Mouse (Mus musculus) liver, adult (tissue): Measurements from ENCODE around the gene Igsf11.

Experiments
- GATA4 ChIP-seq: IDR thresholded peaks from 2 replicates; pipeline ENCODE4 v1.6.1; 2014; ENCODE audit warnings: mild to moderate bottlenecking, low read length; ENCODE audit not compliant: insufficient replicate concordance

Gene Igsf11

GRCm38 (mm10) chr16:38955296-38955695 lies 62.8 kb downstream of the Igsf11 start:
- no peak for TF ChIP-seq GATA4

- TF ChIP-seq GATA4: no peak
Measured at GRCm38 (mm10) chr16:38958801-38959200, 66.3 kb downstream of the Igsf11 start.

- no peak for TF ChIP-seq GATA4
Measured at GRCm38 (mm10) chr16:38960550-38960949, 68.1 kb downstream of the Igsf11 start.

GRCm38 (mm10) chr16:38961865-38962264 lies 69.4 kb downstream of the Igsf11 start:
- no peak for TF ChIP-seq GATA4

- TF ChIP-seq GATA4: no peak
Measured at GRCm38 (mm10) chr16:38962695-38963094, 70.2 kb downstream of the Igsf11 start.

GRCm38 (mm10) chr16:38967026-38967425 lies 74.6 kb downstream of the Igsf11 start:
- TF ChIP-seq GATA4: no peak

- no peak for TF ChIP-seq GATA4
Measured at GRCm38 (mm10) chr16:38976151-38976550, 83.7 kb downstream of the Igsf11 start.

- TF ChIP-seq GATA4: no peak
Measured at GRCm38 (mm10) chr16:38978546-38978945, 86.1 kb downstream of the Igsf11 start.

- no peak for TF ChIP-seq GATA4
Measured at GRCm38 (mm10) chr16:38980546-38980945, 88.1 kb downstream of the Igsf11 start.

- TF ChIP-seq GATA4: no peak
Measured at GRCm38 (mm10) chr16:38982051-38982450, 89.6 kb downstream of the Igsf11 start.

- no peak for TF ChIP-seq GATA4
Measured at GRCm38 (mm10) chr16:38982508-38983236, 90.2 kb downstream of the Igsf11 start.

GRCm38 (mm10) chr16:38985411-38985810 lies 92.9 kb downstream of the Igsf11 start:
- TF ChIP-seq GATA4: no peak

GRCm38 (mm10) chr16:38986410-38986809 lies 93.9 kb downstream of the Igsf11 start:
- TF ChIP-seq GATA4: no peak

GRCm38 (mm10) chr16:38993711-38994110 lies 101.2 kb downstream of the Igsf11 start:
- no peak for TF ChIP-seq GATA4

- TF ChIP-seq GATA4: no peak
Measured at GRCm38 (mm10) chr16:38998496-38999258, 106.2 kb downstream of the Igsf11 start.

- TF ChIP-seq GATA4: no peak
Measured at GRCm38 (mm10) chr16:38999298-38999697, 106.8 kb downstream of the Igsf11 start.
